Mouse (Mus musculus) liver, embryonic 14.5 days (tissue): ENCODE results near the gene Osbpl3.

Experiments used
- CTCF ChIP-seq: IDR thresholded peaks from 2 replicates; pipeline ENCODE4 v1.5.1; 2016; ENCODE audit warnings: antibody characterized with exemption, low read depth, control low read depth
- EP300 ChIP-seq: IDR thresholded peaks from 2 replicates; pipeline ENCODE4 v1.6.1; 2016; ENCODE audit warnings: antibody characterized with exemption, low read depth

- TF ChIP-seq CTCF (no peak), EP300 (no peak)
These were observed 115.6 kb downstream of the Osbpl3 start for GRCm38 (mm10) chr6:50340226-50340906.
